ENCODE assay signal across 10 mouse cellular contexts in genomic region chrX:72788773-72789557, GRCm38 (mm10). TPM values are rescaled to one million over a fixed set of nuclear protein-coding genes. Genes with fewer than 3 reads are reported as not detected.
DNase-seq lines count a peak whose midpoint lies in the region; ATAC-seq and TF ChIP-seq lines count a peak whose summit lies in the region.
"Had no signal": no experiment of that assay in that cellular context is flagged by ENCODE, and none has a peak within 500 bp of the region (broad histone marks: within the 10 kb centered on the region; RNA-seq: fewer than 3 reads in every experiment).

No protein-coding gene starts in this region.

- DNase-seq in kidney, postnatal 0 days (ENCODE audit: low spot score), result peak; percentile 17
- no peak for DNase-seq in kidney, adult 11 months
- peak; percentile 65 for DNase-seq in forebrain, postnatal 0 days
- DNase-seq in left cerebral cortex, postnatal 14 days (ENCODE audit: low spot score in 2 of 2), result peak; percentile 34 to 51
- peak; percentile 10 for DNase-seq in right cerebral cortex, postnatal 14 days
- no peak for DNase-seq in kidney, adult 8-10 months
- no peak for DNase-seq in thymus, postnatal 4 days
- no peak for DNase-seq in gastrocnemius, postnatal 4 days (ENCODE audit: low spot score in 2 of 2)

- 25% methylated on average over 1 of the region's 1 CpGs for WGBS in kidney, postnatal 0 days
- 22% methylated on average over 1 of the region's 1 CpGs for WGBS in forebrain, postnatal 0 days

- no peak overlapping the region for H3K4me3 ChIP-seq in kidney, postnatal 0 days (replicated peaks; ENCODE audit: low read depth, low read length)
- no peak overlapping the region for H3K4me3 ChIP-seq in forebrain, postnatal 0 days (ENCODE audit: low read depth, low read length)
- H3K4me3 ChIP-seq: heart, embryonic 13.5 days; liver, embryonic 15.5 days had no signal

- H3K27me3 ChIP-seq in kidney, postnatal 0 days (ENCODE audit: insufficient read depth, low read length), result no peaks in the 10 kb centered on the region
- H3K27me3 ChIP-seq in forebrain, postnatal 0 days (ENCODE audit: insufficient read depth, low read length), result no peaks in the 10 kb centered on the region
- H3K27me3 ChIP-seq: liver, embryonic 15.5 days had no signal

- no peak overlapping the region for H3K9ac ChIP-seq in kidney, postnatal 0 days (ENCODE audit: low read depth, low read length)
- H3K9ac ChIP-seq in forebrain, postnatal 0 days, result no peak overlapping the region
- H3K9ac ChIP-seq: heart, embryonic 13.5 days; liver, embryonic 15.5 days had no signal

- no peak overlapping the region for H3K27ac ChIP-seq in kidney, postnatal 0 days
- peak overlapping the region; percentile 57; the same call in 1 of the 2 replicates for H3K27ac ChIP-seq in forebrain, postnatal 0 days (ENCODE audit: low read depth, low read length)
- H3K27ac ChIP-seq: heart, embryonic 13.5 days; liver, embryonic 15.5 days had no signal

- intact Hi-C loops in left cerebral cortex, postnatal 14 days (cut with DNase I), result no loop called here

- H3K4me2 ChIP-seq in kidney, postnatal 0 days (ENCODE audit: low read length), result no peak overlapping the region
- no peak overlapping the region for H3K4me2 ChIP-seq in forebrain, postnatal 0 days (ENCODE audit: low read depth)
- H3K4me2 ChIP-seq: heart, embryonic 13.5 days; liver, embryonic 15.5 days had no signal

- H3K9me3 ChIP-seq in kidney, postnatal 0 days (replicated peaks; ENCODE audit: low read length), result no peaks in the 10 kb centered on the region
- no peaks in the 10 kb centered on the region for H3K9me3 ChIP-seq in forebrain, postnatal 0 days (ENCODE audit: low read length)
- H3K9me3 ChIP-seq: heart, embryonic 13.5 days; liver, embryonic 15.5 days had no signal

- H3K36me3 ChIP-seq in kidney, postnatal 0 days (ENCODE audit: insufficient read depth, low read length), result no peaks in the 10 kb centered on the region
- H3K36me3 ChIP-seq in forebrain, postnatal 0 days (ENCODE audit: insufficient read depth), result no peaks in the 10 kb centered on the region
- H3K36me3 ChIP-seq: heart, embryonic 13.5 days; liver, embryonic 15.5 days had no signal

- TF ChIP-seq CTCF in kidney, postnatal 0 days (IDR thresholded peaks at IDR 0.05; ENCODE audit: low read depth), result no peak
- no peak for TF ChIP-seq CTCF in forebrain, postnatal 0 days (IDR thresholded peaks at IDR 0.05; ENCODE audit: low read depth)

- no peaks in the 10 kb centered on the region for H3K4me1 ChIP-seq in kidney, postnatal 0 days (replicated peaks; ENCODE audit: insufficient read depth, low read length)
- H3K4me1 ChIP-seq in forebrain, postnatal 0 days (ENCODE audit: insufficient read depth), result no peaks in the 10 kb centered on the region
- H3K4me1 ChIP-seq: heart, embryonic 13.5 days; liver, embryonic 15.5 days had no signal

- ATAC-seq in kidney, postnatal 0 days (replicated peaks; ENCODE audit: low FRiP score, low read depth), result no peak
- peak; percentile 100 for ATAC-seq in forebrain, postnatal 0 days

RNA-seq across cellular contexts. Expression of gene Gabrq, which starts 36.0 kb away (rescaled TPM):
- 0.04 TPM in 2 replicates for polyA plus RNA-seq in kidney, postnatal 0 days (2015; fragmentation: Nextera tagmentation; extraction: Ambion mirVana)
- total RNA-seq in forebrain, postnatal 0 days (2014; rRNA removed), result 3.8 and 5.8 TPM in 2 replicates
- 0.99 and 1.8 TPM in 2 replicates for polyA plus RNA-seq in forebrain, postnatal 0 days (2015; fragmentation: Nextera tagmentation; extraction: Ambion mirVana)
- total RNA-seq in left cerebral cortex, postnatal 14 days (2021), result 1 to 10 TPM; 2.2 to 3.9 TPM
- total RNA-seq in gastrocnemius, postnatal 4 days (2021), result under 1 TPM; 0.15 to 0.18 TPM
- polyA plus RNA-seq: liver, embryonic 15.5 days had no signal

Comparison
In these comparisons a context has a peak if more than half of its experiments do, and no peak if none do; other contexts are left out.
1. DNase-seq: peak in kidney, postnatal 0 days (single experiment), forebrain, postnatal 0 days (single experiment), left cerebral cortex, postnatal 14 days (2 of 2) and right cerebral cortex, postnatal 14 days (single experiment); none in kidney, adult 11 months (single experiment), kidney, adult 8-10 months (0 of 2), thymus, postnatal 4 days (single experiment) and gastrocnemius, postnatal 4 days (0 of 2).